Mouse (Mus musculus): ENCODE data around the gene Ctnna3. TPM values are rescaled to one million over a fixed set of nuclear protein-coding genes. Genes with fewer than 3 reads are reported as not detected.

Gene Ctnna3
- polyA plus RNA-seq, 1 experiment from 2014 or later, result 1.8 TPM

DNA sequence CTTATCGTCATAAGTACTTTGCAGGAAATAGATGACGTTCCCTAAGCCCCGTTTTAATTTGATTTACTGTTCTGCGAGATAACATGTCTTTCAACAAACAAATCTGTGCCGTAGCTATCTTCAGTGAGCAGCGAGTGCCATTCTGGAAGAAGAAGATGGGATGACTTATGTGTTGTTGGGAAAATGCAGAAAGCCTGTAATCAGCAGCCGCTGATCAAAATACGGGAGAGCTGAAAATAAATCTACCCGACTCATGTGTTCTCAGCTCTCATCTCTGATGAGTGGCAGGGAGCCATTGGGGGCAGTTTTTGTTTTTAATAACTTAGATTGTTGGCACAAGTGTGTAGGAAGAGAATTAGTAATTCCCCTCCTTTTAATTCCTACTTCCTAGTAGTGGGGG is 633.8 kb downstream of the Ctnna3 start:
- Histone ChIP-seq H3K4me2 (no peak overlapping the region), H3K9me3 (no peaks in the 10 kb centered on the region), H3K9ac (no peak overlapping the region), H3K27me3 (no peaks in the 10 kb centered on the region), H3K36me3 (no peaks in the 10 kb centered on the region), H3K4me3 (no peak overlapping the region), H3K4me1 (replicated peaks) (no peaks in the 10 kb centered on the region), H3K27ac (replicated peaks) (no peak overlapping the region)
- ATAC-seq (ENCODE audit: low FRiP score, low read depth), result no peak
- whole genome bisulfite sequencing, result 87% methylated on average over 9 of the region's 9 CpGs

DNA sequence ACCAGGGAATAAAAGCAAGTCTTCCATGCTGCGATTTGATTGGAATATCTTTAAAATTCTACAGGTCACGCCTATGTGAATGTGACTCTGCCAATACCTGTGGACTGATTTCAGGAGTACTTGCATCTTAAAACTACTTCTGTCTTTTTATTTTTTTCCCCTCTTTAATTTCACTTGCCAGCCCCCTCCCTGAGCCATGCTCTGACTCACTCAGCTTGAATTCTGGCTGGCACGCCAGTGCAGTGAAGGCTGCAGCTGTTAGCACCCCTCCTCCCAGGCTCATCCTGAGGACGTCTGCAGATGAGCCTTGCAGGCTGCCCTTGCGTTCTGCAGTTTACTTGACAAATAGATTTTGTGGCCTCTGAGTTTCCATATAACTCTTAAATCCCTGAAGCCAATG is 646.0 kb downstream of the Ctnna3 start:
- Histone ChIP-seq H3K4me3 (no peak overlapping the region), H3K27me3 (no peaks in the 10 kb centered on the region), H3K36me3 (no peaks in the 10 kb centered on the region), H3K4me2 (peak overlapping the region; percentile 35), H3K4me1 (replicated peaks) (peaks cover 17% of the 10 kb centered on the region), H3K9me3 (no peaks in the 10 kb centered on the region), H3K9ac (no peak overlapping the region), H3K27ac (replicated peaks) (peak overlapping the region; percentile 22; the same call in 1 of the 2 replicates)
- WGBS, result 36% methylated on average over 5 of the region's 5 CpGs
- ATAC-seq (ENCODE audit: low FRiP score, low read depth), result peak; percentile 81; the same call in 1 of the 2 replicates

DNA sequence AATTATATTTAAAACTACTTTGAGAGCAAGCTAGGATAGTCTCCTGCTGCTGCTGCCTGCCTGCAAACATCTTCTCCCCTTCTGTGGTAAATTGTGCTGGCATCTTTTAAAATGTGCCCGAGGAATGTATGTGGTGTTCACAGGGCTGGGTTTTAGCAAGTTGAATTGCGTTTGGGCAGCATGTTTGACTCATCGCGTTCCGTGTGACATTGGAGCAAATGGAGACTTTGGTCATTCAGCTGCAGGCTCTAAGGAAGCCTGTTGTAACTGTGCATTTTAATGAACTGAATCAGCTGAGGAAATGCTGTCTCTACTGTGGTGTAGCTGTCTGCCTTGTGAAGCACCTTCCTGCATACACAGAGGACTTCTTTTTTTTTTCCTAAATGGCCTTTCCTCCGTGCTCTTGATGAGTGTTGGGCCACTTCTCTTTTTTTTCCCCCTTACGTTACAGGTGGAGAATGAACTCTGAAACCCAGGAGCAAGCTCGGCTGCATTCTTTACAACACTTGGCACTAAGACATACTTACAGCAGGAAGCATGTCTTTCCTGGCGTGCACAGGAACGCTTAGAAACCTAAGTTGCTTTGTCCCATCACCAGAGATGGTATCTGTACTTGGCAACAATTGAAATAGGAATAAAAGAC is 646.6 kb downstream of the Ctnna3 start:
- Histone ChIP-seq H3K4me2 (peak overlapping the region; percentile 35), H3K9ac (no peak overlapping the region), H3K4me1 (replicated peaks) (peaks cover 17% of the 10 kb centered on the region), H3K27ac (replicated peaks) (peak overlapping the region; percentile 22; the same call in 1 of the 2 replicates), H3K9me3 (no peaks in the 10 kb centered on the region), H3K27me3 (no peaks in the 10 kb centered on the region), H3K36me3 (no peaks in the 10 kb centered on the region), H3K4me3 (no peak overlapping the region)
- WGBS, result 48% methylated on average over 10 of the region's 10 CpGs
- ATAC-seq (ENCODE audit: low FRiP score, low read depth), result no peak; the same call in 1 of the 2 replicates

DNA sequence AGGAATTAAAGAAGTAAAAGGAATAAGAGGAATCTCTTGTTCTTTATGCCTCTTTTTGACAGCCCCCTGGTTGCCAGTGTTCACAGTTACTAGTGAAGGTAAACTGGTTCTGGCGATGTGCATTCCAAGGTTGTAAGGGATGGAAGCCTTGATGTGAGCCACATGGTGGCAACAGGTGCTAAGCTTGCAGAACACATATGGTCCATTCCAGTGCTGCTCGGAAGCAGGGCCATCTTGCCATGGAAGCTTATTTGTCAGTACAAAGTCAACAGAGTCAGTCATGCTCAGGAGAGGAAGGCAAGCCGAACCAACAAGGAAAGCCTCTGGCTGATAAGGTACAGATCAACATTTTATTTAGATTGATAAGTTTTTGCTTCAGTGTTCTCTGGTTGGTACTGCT is 652.4 kb downstream of the Ctnna3 start:
- Histone ChIP-seq H3K27me3 (no peaks in the 10 kb centered on the region), H3K4me3 (no peak overlapping the region), H3K36me3 (no peaks in the 10 kb centered on the region), H3K4me2 (no peak overlapping the region), H3K4me1 (replicated peaks) (peaks cover 22% of the 10 kb centered on the region), H3K9ac (no peak overlapping the region), H3K9me3 (no peaks in the 10 kb centered on the region), H3K27ac (replicated peaks) (no peak overlapping the region)
- WGBS, result 80% methylated on average over 3 of the region's 3 CpGs
- ATAC-seq (ENCODE audit: low FRiP score, low read depth), result no peak

DNA sequence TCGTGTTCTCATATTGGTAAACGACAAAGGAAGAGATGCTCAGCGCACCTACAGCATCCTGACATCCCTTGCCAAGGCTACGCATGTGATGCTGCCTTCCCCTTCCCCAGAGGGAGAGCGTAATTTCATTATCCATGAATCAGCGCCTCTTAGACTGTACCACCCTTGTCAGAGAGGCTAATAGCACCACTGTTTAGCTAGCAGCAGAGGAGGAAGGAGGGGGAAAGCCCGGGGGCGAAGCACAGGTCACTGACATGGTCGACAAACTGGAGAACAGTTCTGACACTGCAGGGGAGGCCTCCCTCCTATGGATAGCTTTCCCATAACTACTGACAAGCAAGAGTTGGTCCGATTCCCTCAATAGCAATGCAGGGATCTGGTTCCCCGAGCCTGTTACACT is 653.9 kb downstream of the Ctnna3 start:
- Histone ChIP-seq H3K27ac (replicated peaks) (0 out of 2 replicates have a peak overlapping the region, but pooled peaks have one; percentile 31), H3K9ac (peak overlapping the region; percentile 31; the same call in 1 of the 2 replicates)
- WGBS, result 34% methylated on average over 11 of the region's 11 CpGs

DNA sequence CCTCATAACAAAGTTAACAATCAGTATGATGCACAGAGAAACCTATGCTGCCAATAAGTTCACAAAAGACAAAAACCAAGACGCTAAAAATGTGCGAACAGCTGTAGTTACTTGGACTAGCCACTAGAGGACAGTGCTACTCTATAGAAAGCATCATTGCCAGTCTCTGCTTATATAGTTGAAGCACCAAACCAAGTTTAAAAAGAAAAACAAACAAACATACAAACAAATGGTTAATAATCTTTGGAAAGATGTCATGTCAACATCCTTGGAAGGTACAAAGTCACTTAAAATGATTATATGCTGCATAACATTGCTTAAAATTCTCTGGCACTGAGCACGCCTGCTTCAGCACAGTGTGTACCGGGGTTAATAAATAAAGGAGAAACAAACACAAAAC is 654.6 kb downstream of the Ctnna3 start:
- ATAC-seq (ENCODE audit: low FRiP score, low read depth), result no peak
- Histone ChIP-seq H3K27ac (replicated peaks) (no peak overlapping the region), H3K9ac (no peak overlapping the region), H3K4me2 (peak overlapping the region; percentile 88), H3K4me1 (replicated peaks) (peaks cover 27% of the 10 kb centered on the region), H3K9me3 (no peaks in the 10 kb centered on the region), H3K36me3 (no peaks in the 10 kb centered on the region), H3K4me3 (peak overlapping the region; percentile 57), H3K27me3 (no peaks in the 10 kb centered on the region)
- 40% methylated on average over 4 of the region's 4 CpGs for WGBS

More for the DNA sequence above, 653.9 kb downstream of the Ctnna3 start:
- H3K27me3 ChIP-seq, result no peaks in the 10 kb centered on the region
- peaks cover 27% of the 10 kb centered on the region for H3K4me1 ChIP-seq (replicated peaks)
- no peaks in the 10 kb centered on the region for H3K36me3 ChIP-seq
- H3K4me2 ChIP-seq, result peak overlapping the region; percentile 88
- 0 out of 2 replicates have a peak, but pooled peaks have one; percentile 35 for ATAC-seq (ENCODE audit: low FRiP score, low read depth)
- no peaks in the 10 kb centered on the region for H3K9me3 ChIP-seq
- H3K4me3 ChIP-seq, result peak overlapping the region; percentile 29

DNA sequence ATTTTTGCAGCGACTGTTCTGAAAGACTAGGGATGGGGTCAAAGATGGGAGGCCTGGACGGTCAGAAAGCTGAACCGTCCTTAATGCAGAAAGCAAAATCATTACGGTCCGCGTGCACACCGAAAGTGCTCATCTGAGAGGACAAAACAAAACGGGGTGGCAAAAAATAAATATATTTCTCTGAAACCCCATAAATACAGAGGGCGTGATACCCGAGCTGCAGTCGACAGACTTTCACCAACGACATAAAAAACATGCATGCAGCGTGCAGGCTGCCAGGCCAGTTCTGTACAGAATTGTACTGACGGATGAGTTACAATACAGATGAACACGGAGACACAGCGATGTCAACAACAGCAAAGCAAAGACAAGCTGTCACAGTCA is 656.3 kb downstream of the Ctnna3 start:
- H3K27ac ChIP-seq (replicated peaks), result 0 out of 2 replicates have a peak overlapping the region, but pooled peaks have one; percentile 1

DNA sequence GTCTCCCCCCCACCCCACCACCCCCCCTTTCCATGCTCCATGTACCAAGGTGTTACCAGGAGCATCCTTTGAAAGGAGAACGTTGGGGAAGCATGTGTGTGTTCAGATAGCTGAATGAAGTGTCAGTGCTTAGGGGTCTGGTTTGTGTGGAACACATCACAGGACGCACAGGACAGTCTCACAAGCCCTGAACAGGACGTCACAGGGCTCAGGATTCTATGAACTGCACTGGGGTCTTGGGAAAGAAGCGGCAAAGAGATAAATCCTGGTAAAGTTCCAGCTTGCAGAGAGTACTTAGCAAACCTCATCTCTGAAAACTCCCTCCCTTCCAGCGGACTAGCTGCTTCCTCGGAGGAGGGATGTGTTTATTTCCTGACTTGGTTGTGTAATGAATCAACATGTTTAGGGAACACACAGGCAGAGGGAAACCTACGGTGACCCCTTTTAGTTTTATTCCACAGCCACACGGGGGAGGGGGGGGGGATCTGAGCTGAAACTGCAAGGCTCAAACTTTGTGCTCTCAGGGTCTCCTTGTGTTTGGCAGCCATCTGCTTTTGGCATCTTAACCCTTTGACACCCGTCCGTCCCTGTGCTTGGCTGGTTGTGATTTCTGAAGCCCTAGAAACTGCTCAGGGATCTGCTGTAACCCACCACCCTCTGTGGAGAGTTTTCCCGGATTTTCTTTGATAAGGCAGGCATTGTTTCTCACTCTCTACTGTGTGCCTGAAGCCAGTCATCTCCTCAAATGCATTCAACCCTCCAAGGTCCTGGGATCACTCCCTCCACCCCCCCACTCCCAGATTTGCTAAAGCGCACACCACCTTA is 656.9 kb downstream of the Ctnna3 start:
- H3K9me3 ChIP-seq, result no peaks in the 10 kb centered on the region
- peaks cover 27% of the 10 kb centered on the region for H3K4me1 ChIP-seq (replicated peaks)
- peak overlapping the region; percentile 56 for H3K27ac ChIP-seq (replicated peaks)
- ATAC-seq (ENCODE audit: low FRiP score, low read depth), result no peak
- 0 out of 2 replicates have a peak, but pooled peaks cover 2% of the 10 kb centered on the region for H3K27me3 ChIP-seq
- WGBS, result under 1% methylated on average over 12 of the region's 12 CpGs
- H3K9ac ChIP-seq, result peak overlapping the region; percentile 71
- no peaks in the 10 kb centered on the region for H3K36me3 ChIP-seq
- H3K4me2 ChIP-seq, result peak overlapping the region; percentile 88
- peak overlapping the region; percentile 57 for H3K4me3 ChIP-seq

More for the DNA sequence above, 656.3 kb downstream of the Ctnna3 start:
- H3K9ac ChIP-seq, result peak overlapping the region; percentile 71
- WGBS, result 42% methylated on average over 16 of the region's 16 CpGs
- H3K9me3 ChIP-seq, result no peaks in the 10 kb centered on the region
- peak overlapping the region; percentile 57 for H3K4me3 ChIP-seq
- no peaks in the 10 kb centered on the region for H3K36me3 ChIP-seq
- 0 out of 2 replicates have a peak, but pooled peaks cover 2% of the 10 kb centered on the region for H3K27me3 ChIP-seq
- peak overlapping the region; percentile 88 for H3K4me2 ChIP-seq
- H3K4me1 ChIP-seq (replicated peaks), result peaks cover 27% of the 10 kb centered on the region
- ATAC-seq (ENCODE audit: low FRiP score, low read depth), result no peak

DNA sequence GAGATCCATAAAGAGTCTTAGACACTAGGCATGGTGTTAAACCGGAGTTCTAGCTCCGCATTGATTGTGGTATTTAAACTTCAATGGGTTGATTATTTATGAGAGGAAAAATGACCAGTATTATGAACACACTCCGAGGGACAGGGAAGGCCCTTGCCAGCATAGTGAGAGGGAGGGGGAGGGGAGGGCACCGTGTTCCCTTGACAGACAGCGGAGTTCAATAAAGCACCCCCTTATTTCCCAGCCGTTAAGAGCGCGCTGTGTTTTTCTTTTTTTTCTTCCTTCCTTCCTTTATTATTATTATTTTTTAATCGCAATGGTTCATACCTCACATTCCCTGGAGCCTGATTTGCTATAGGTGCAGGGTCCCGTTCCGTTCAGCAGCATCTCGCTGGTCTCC is 657.6 kb downstream of the Ctnna3 start:
- H3K9me3 ChIP-seq, result no peaks in the 10 kb centered on the region

DNA sequence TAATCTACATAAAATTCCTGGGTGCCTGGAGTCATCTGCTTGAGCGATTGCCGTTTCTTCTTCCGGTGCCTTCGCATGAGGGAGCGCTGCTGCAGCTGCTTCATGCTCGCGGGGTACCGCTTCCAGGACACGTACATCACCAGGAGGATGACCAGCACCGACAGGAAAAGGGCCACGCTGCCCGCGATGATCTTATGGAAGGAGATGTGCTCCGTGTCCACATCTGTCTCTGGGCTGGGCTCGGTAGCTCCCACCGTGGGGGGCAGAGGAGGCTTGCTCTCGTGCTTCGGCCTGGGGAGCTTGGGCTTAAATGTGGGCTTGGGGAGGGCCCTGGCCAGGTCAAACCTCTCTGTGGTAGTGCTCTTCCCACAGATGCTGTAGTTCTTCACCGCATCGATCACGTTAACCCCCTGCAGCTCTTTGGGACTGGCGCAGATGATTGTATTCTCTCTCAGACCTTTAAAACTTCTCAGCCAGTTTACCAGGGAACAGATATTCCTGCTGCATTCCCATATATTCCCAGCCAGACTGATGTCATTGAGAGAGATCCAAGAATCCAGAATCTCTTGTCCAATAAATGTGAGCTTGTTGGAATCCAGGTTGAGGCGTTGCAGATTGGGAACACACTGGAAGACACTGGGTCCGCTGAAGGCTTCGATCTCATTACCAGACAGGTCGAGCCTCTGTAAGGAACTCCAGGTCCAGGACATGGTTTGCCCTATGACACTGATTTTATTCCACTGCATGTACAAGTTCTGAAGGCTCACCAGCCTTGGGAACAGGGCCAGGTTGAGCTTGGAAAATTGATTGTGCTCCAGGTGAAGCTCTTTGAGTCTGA is 658.3 kb downstream of the Ctnna3 start:
- peak; percentile 6; the same call in 1 of the 2 replicates for ATAC-seq (ENCODE audit: low FRiP score, low read depth)

More for the DNA sequence above, 657.6 kb downstream of the Ctnna3 start:
- no peaks in the 10 kb centered on the region for H3K36me3 ChIP-seq
- H3K27ac ChIP-seq (replicated peaks), result peak overlapping the region; percentile 69
- H3K4me1 ChIP-seq (replicated peaks), result peaks cover 27% of the 10 kb centered on the region
- H3K4me2 ChIP-seq, result peak overlapping the region; percentile 88
- H3K27me3 ChIP-seq, result 0 out of 2 replicates have a peak, but pooled peaks cover 2% of the 10 kb centered on the region
- H3K4me3 ChIP-seq, result peak overlapping the region; percentile 57
- WGBS, result 2% methylated on average over 12 of the region's 12 CpGs
- H3K9ac ChIP-seq, result peak overlapping the region; percentile 71
- no peak for ATAC-seq (ENCODE audit: low FRiP score, low read depth)

DNA sequence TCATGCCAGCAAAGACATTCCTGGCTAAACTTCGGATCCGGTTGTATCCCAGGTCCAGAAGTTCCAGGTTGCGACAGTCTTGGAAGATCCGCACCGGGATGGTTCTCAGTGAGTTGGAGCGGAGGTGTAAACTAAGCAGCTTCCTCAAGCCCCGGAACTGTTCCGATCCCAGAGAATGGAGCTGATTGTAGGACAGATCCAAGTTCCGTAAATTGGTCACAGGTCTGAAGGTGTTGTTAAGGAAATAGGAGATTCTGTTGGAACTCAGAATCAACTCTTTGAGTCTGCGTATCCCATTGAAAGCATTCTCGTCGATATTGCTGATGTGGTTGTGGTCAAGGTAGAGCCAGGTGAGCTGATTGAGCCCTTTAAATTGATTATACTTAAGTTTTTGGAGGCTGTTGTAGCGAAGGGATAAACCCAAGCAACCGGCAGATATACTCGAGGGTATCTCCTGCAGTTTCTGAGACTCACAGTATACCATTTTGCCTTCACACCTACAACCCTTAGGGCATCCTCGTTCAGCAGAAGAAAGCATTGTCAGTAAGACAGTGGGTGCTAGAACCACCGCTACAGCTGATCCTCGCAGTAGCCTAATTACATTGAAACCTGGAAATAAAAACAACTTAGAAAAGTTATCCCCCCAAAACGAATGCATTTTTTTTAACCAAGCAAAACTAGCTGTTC is 659.0 kb downstream of the Ctnna3 start:
- Histone ChIP-seq H3K27me3 (0 out of 2 replicates have a peak, but pooled peaks cover 2% of the 10 kb centered on the region), H3K4me2 (peak overlapping the region; percentile 88), H3K9ac (peak overlapping the region; percentile 71), H3K9me3 (no peaks in the 10 kb centered on the region), H3K4me1 (replicated peaks) (peaks cover 18% of the 10 kb centered on the region), H3K4me3 (peak overlapping the region; percentile 57), H3K27ac (replicated peaks) (peak overlapping the region; percentile 69; the same call in 1 of the 2 replicates), H3K36me3 (no peaks in the 10 kb centered on the region)
- 20% methylated on average over 19 of the region's 19 CpGs for WGBS
- no peak for ATAC-seq (ENCODE audit: low FRiP score, low read depth)

More for the DNA sequence above, 658.3 kb downstream of the Ctnna3 start:
- no peaks in the 10 kb centered on the region for H3K36me3 ChIP-seq
- H3K4me2 ChIP-seq, result peak overlapping the region; percentile 88
- 3% methylated on average over 26 of the region's 26 CpGs for WGBS
- H3K27ac ChIP-seq (replicated peaks), result peak overlapping the region; percentile 69
- H3K9me3 ChIP-seq, result no peaks in the 10 kb centered on the region
- H3K4me3 ChIP-seq, result peak overlapping the region; percentile 57
- 0 out of 2 replicates have a peak, but pooled peaks cover 2% of the 10 kb centered on the region for H3K27me3 ChIP-seq
- H3K4me1 ChIP-seq (replicated peaks), result peaks cover 26% of the 10 kb centered on the region
- peak overlapping the region; percentile 71 for H3K9ac ChIP-seq
